Mouse (Mus musculus) layer of hippocampus, postnatal 10 days (tissue): Measurements from ENCODE around the gene Supt16. TPM values are rescaled to one million over a fixed set of nuclear protein-coding genes. Genes with fewer than 3 reads are reported as not detected.

Source experiments
- DNase-seq, 2 experiments: peaks; one replicate each; pipeline ENCODE4 v3.0.0; 2021; ENCODE audit warnings: low spot score in 2 of 2
- long read RNA-seq: library from polyadenylated mRNA; stranded (forward); transcript quantifications from one replicate; pipeline ENCODE4 v2.0.0, GENCODE M21; 2023
- total RNA-seq, 2 experiments: library from RNA; stranded (reverse); gene quantifications; 2 replicates each; pipeline ENCODE4 v1.2.3; 2021

The Supt16 gene
- 10 to 100 TPM; 57.8 to 58.4 TPM for total RNA-seq
- long read RNA-seq, full-length matches to known transcripts: 5 of 9 reads
- long read RNA-seq, partial matches to known transcripts: 2 of 9 reads
- long read RNA-seq, other reads (novel, unspliced or antisense): 2 of 9 reads

- peak; percentile 82 to 86 for DNase-seq
These were observed at the start of gene Supt16 for GRCm38 (mm10) chr14:52197156-52197878. Supt16 (minus strand) TSS chr14:52197416.

- no peak for DNase-seq
These were observed 48.9 kb upstream of the Supt16 start for GRCm38 (mm10) chr14:52246129-52246528.

GRCm38 (mm10) chr14:52244690-52245042, 47.5 kb upstream of the Supt16 start:
- no peak for DNase-seq

DNA sequence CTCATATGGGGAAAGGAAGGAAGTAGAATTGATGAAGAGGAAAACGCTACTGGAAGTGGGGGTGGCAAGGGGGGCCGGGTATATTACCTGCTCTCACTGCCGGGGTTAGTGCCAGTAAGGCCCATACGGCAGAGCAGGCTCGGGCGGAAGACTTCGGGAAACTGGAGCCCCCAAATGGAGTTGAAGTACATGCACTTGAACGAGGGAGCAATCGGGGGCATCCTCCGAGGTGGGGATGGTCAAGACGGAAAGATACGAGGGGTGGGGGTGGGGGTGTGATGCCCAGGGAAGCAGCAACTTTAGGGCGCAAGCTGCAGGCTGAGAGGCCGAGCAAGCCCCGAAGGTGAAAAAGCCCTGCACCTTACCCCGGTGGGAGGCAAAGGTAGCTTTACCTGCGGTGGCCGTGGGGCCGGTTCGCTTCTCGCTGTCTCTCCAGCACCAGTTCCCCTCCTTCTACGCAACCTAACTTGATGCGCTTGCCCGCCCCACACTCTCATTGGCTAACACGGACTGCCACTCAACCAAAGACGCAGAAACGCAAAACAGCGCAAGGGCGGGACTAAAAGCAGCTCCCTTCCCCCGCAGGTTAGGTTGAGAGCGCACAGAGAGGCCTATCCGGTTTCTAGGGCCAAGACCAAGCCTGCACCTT, 46.9 kb upstream of the Supt16 start:
- peak; percentile 100 for DNase-seq

GRCm38 (mm10) chr14:52236216-52236615, 39.0 kb upstream of the Supt16 start:
- DNase-seq: no peak

- DNase-seq: no peak
These were observed 37.9 kb upstream of the Supt16 start for GRCm38 (mm10) chr14:52235165-52235564.

- DNase-seq: no peak
These were observed 35.0 kb upstream of the Supt16 start for GRCm38 (mm10) chr14:52232249-52232648.

DNA sequence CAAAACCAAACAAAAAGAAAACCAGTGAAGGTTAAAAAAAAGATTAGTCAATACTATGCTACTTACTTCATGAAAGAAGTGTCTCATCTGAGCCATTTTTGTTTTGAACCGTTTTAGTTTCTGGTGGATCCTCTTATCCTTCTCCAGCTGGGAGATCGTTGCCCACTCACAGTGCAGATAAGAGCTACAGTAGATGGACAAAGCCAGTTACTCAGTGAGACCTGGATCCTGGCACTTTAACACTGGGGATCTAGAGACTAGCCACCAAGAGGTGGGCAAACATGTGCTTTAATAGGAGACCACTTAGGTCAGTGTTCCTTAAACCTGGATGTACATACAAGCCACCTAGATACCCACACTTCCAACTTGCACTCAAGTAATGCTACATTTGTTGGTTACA, 28.8 kb upstream of the Supt16 start:
- no peak for DNase-seq

DNA sequence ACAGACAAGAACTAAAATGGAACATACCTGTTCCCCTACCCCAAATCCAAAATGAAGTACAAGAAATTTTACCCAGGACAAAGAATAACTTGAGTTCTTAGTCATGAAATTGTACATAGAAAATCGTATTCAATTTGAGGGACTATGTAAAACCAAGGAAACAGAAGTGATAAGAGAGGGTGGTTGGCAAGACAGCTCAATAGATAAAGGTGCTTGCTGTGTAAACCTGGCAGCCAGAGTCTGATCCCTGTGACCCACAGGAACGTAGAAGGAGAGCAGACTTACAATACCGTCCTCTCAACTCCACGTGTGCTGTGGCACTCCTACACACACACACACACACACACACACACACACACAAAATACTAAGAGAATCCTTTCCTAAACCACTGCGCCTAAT, 20.0 kb upstream of the Supt16 start:
- DNase-seq: no peak

GRCm38 (mm10) chr14:52199412-52199811, 2.2 kb upstream of the Supt16 start:
- DNase-seq: no peak

- no peak for DNase-seq
These were observed 925 bp upstream of the Supt16 start for GRCm38 (mm10) chr14:52198141-52198540.

DNA sequence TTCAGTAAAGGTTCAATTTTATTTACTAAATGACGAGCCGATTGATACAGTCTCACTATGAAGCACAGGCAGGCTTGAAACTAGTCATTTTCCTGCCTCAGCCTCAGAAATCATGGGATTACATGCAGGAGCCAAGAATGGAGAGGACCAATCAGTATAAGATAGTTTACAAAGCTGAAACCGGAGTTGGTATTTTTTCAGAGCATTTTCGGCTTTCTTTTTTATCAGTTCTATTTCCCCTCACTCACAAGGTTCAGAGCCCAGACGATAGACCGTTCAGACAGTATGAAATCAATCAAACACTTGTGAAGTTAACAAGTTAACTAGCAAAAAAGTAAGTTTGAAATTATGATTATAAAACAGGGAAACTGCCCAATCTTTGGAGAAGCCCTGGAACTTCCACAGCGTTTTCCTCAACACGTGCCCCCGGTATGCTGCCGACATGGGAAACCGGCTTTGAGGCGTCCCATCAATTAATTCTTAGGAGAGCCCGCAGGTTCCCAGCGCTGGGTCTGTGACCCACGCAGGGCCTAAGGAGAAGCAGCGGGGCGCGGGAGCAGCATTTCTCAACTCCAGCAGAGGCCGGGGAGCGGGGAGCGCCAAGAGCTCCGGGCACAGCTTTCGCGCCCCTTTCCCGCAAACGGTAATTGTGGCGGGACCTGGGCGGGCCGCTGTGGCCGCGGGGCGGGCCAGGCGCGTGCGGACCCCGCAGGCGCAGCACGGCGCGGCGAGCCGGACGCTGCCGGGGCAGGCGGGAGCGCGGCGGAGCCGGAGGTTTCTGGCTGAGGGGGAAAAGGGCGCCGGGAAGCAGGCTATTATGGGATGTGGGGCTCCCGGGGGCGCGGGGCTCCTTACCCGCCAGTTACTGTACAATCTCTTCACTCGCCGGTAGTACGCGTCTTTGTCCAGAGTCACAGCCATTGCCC, 723 bp downstream of the Supt16 start:
- no peak for DNase-seq

- DNase-seq: peak; percentile 32 to 35
These were observed 1.5 kb downstream of the Supt16 start for GRCm38 (mm10) chr14:52195691-52196090.

DNA sequence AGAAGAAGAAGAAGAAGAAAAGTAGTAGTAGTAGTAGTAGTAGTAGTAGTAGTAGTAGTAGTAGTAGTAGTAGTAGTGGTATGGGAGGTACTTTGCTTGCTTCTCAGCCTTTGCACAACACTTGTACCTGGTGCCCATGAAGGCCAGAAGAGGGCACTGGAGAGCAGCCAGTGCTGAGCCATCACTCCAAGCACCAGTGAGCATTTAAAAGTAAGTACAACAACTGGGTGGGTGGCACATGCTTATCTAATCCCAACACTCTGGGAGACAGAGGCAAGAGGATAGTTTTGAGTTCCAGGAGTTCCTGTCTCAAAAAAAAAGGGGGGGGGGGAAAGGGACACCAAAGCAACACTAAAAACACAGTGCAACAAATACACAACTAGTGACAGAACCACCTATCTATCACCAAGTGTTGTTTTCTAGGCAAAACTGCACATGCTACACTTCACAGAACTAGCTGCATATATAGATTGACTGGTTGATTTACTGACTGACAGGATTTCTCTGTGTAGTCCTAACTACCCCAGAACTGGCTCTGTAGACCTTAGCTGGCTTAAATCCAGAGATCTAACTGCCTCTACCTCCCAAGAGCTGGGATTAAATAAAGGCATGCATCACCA, 6.4 kb downstream of the Supt16 start:
- peak in 1 of 2 experiments; percentile 18 for DNase-seq

DNA sequence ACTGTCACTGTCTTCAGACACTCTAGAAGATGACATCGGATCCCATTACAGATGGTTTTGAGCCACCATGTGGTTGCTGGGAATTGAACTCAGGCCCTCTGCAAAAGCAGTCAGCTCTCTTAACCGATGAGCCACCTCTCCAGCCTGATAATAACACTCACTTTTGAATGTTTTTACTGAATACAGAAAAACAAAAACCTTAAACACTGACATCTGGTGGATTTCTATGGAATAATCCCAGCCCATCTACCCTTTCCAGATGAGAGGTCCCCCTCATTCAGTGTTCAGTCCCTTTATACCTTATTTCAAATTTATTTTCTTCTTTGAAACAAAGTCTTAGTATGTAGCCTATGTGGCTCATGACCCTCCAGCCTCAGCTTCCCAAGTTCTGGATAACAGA, 7.7 kb downstream of the Supt16 start:
- DNase-seq: no peak

DNA sequence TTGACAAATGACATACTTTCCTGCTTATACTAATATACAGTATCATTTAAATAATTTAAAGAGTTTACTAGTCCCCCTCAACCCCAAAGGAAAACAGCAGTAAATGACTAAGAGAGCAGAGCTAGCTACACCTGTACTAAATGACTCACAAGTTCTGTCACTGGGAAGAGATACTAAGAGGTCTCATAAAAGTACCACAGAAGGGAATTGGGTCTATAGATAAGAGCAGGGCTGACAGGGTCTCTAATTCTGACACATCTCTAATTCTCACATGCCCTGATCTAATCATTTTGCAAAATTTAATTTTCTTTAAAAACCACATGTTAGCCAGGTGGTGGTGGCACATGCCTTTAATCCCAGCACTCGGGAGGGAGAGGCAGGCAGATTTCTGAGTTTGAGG, 8.4 kb downstream of the Supt16 start:
- DNase-seq: no peak

DNA sequence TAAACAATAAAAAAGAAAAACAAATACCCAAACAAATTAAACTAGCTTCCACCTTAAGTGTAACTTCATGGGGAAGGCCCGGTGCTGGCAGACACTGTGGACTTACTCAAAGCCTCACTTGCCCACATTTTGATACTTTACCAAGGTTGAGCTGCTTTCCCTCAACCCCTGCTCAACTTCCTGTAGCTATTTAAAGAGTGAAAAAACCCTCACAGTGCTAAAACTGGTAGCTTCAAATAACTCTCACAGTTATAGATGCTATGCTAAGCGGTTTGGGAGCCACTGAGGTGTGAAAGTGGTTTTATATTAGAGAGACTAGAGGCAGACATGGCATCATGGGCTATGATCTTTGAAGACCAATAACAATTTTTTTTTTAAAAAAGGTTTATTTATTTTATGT, 30.6 kb downstream of the Supt16 start:
- no peak for DNase-seq

DNA sequence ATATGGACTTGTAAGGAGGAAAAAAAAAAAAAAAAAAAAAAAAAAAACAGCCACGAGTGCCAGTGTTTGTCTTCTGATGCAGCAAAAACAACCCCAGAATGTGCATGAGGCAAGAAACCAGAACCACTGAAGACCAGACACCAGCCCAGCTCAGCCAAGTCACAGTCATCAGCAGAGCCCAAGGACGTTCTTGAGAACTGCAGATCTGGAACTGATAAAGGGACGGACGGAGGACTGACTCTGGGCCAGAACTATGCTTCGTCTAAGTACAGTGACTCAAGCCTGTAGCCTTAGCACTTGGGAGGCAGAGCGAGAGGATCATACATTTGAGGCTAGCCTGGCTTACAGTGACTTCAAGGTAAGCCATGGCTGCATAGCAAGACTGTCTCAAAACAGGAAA, 36.3 kb downstream of the Supt16 start:
- no peak for DNase-seq

DNA sequence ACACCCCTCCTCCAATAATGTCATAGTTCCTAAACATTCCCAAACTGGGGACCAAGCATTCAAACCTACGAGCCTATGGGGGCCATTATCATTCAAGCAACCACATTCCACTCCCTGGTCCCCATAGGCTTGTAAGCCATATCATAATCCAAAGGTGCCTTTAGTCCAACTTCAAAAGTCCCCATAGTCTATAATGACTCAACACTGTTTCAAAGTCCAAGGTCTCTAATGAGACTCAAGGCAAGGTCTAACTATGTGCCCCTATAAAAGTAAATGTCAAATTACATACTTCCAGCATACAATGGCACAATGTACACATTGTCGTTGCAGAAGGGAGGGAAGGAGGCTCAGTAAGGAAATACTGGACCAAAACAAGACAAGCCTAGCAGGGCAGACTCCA, 42.2 kb downstream of the Supt16 start:
- DNase-seq: no peak

- DNase-seq: no peak
These were observed 44.6 kb downstream of the Supt16 start for GRCm38 (mm10) chr14:52152613-52153012.

- DNase-seq: peak; percentile 19 to 23
These were observed 45.0 kb downstream of the Supt16 start for GRCm38 (mm10) chr14:52152179-52152578.
